Mouse (Mus musculus): ENCODE measurements at regions not wholly inside any gene's neighbourhood (a gene's known extent, or its start where the extent isn't known, plus 50 kb on each side); places are given as distances from the start of the nearest gene placed in this dataset.

GRCm38 (mm10) chr1:156997476-156998305 lies 58.3 kb upstream of the Ralgps2 start:
- Histone ChIP-seq H3K36me3 (no peaks in the 10 kb centered on the region), H3K4me3 (no peak overlapping the region), H3K4me1 (replicated peaks) (peaks cover 10% of the 10 kb centered on the region), H3K4me2 (no peak overlapping the region), H3K27ac (no peak overlapping the region), H3K27me3 (no peaks in the 10 kb centered on the region), H3K9ac (no peak overlapping the region), H3K9me3 (replicated peaks) (no peaks in the 10 kb centered on the region)
- ATAC-seq (replicated peaks; ENCODE audit: insufficient number of reproducible peaks, insufficient read depth, low FRiP score, low read depth), result no peak
- 63% methylated on average over 12 of the region's 12 CpGs for WGBS

GRCm38 (mm10) chr1:156997033-156997432 lies 57.6 kb upstream of the Ralgps2 start:
- no peaks in the 10 kb centered on the region for H3K9me3 ChIP-seq (replicated peaks)
- peaks cover 10% of the 10 kb centered on the region for H3K4me1 ChIP-seq (replicated peaks)
- H3K27ac ChIP-seq, result no peak overlapping the region
- H3K4me2 ChIP-seq, result no peak overlapping the region
- no peaks in the 10 kb centered on the region for H3K36me3 ChIP-seq
- 90% methylated on average over 10 of the region's 10 CpGs for WGBS
- ATAC-seq (replicated peaks; ENCODE audit: insufficient number of reproducible peaks, insufficient read depth, low FRiP score, low read depth), result no peak
- H3K9ac ChIP-seq, result no peak overlapping the region
- no peaks in the 10 kb centered on the region for H3K27me3 ChIP-seq
- no peak overlapping the region for H3K4me3 ChIP-seq

- no peak for ATAC-seq (replicated peaks; ENCODE audit: insufficient number of reproducible peaks, insufficient read depth, low FRiP score, low read depth)
- Histone ChIP-seq H3K27me3 (no peaks in the 10 kb centered on the region), H3K27ac (no peak overlapping the region), H3K4me1 (replicated peaks) (peaks cover 10% of the 10 kb centered on the region), H3K4me2 (no peak overlapping the region), H3K9ac (no peak overlapping the region), H3K9me3 (replicated peaks) (no peaks in the 10 kb centered on the region), H3K4me3 (no peak overlapping the region), H3K36me3 (no peaks in the 10 kb centered on the region)
- WGBS, result 89% methylated on average over 10 of the region's 10 CpGs
Measured at GRCm38 (mm10) chr1:156996084-156996880, 56.9 kb upstream of the Ralgps2 start.

- H3K27me3 ChIP-seq, result no peaks in the 10 kb centered on the region
- ATAC-seq (replicated peaks; ENCODE audit: insufficient number of reproducible peaks, insufficient read depth, low FRiP score, low read depth), result no peak
- H3K27ac ChIP-seq, result no peak overlapping the region
- peaks cover 6% of the 10 kb centered on the region for H3K4me1 ChIP-seq (replicated peaks)
- no peaks in the 10 kb centered on the region for H3K36me3 ChIP-seq
- no peaks in the 10 kb centered on the region for H3K9me3 ChIP-seq (replicated peaks)
- no peak overlapping the region for H3K4me2 ChIP-seq
- H3K9ac ChIP-seq, result no peak overlapping the region
- WGBS, result 80% methylated on average over 7 of the region's 7 CpGs
- H3K4me3 ChIP-seq, result no peak overlapping the region
Measured at GRCm38 (mm10) chr1:156995180-156995951, 55.9 kb upstream of the Ralgps2 start.

- no peaks in the 10 kb centered on the region for H3K36me3 ChIP-seq
- H3K4me1 ChIP-seq (replicated peaks), result peaks cover 6% of the 10 kb centered on the region
- H3K4me2 ChIP-seq, result no peak overlapping the region
- no peak for ATAC-seq (replicated peaks; ENCODE audit: insufficient number of reproducible peaks, insufficient read depth, low FRiP score, low read depth)
- H3K4me3 ChIP-seq, result no peak overlapping the region
- H3K27ac ChIP-seq, result no peak overlapping the region
- 91% methylated on average over 2 of the region's 2 CpGs for WGBS
- H3K27me3 ChIP-seq, result no peaks in the 10 kb centered on the region
- no peaks in the 10 kb centered on the region for H3K9me3 ChIP-seq (replicated peaks)
- no peak overlapping the region for H3K9ac ChIP-seq
Measured at GRCm38 (mm10) chr1:156994644-156995016, 55.2 kb upstream of the Ralgps2 start.

GRCm38 (mm10) chr1:156994005-156994643 lies 54.7 kb upstream of the Ralgps2 start:
- Histone ChIP-seq H3K9me3 (replicated peaks) (no peaks in the 10 kb centered on the region), H3K9ac (no peak overlapping the region), H3K27ac (no peak overlapping the region), H3K4me1 (replicated peaks) (peaks cover 6% of the 10 kb centered on the region), H3K27me3 (no peaks in the 10 kb centered on the region), H3K4me2 (no peak overlapping the region), H3K36me3 (no peaks in the 10 kb centered on the region), H3K4me3 (no peak overlapping the region)
- ATAC-seq (replicated peaks; ENCODE audit: insufficient number of reproducible peaks, insufficient read depth, low FRiP score, low read depth), result no peak
- 66% methylated on average over 15 of the region's 15 CpGs for WGBS

- WGBS, result 70% methylated on average over 3 of the region's 3 CpGs
Measured at GRCm38 (mm10) chr1:156993105-156993504, 53.7 kb upstream of the Ralgps2 start.

GRCm38 (mm10) chr1:156992536-156992935 lies 53.1 kb upstream of the Ralgps2 start:
- no peak overlapping the region for H3K27ac ChIP-seq

More at GRCm38 (mm10) chr1:156993105-156993504, 53.7 kb upstream of the Ralgps2 start:
- no peak for ATAC-seq (replicated peaks; ENCODE audit: insufficient number of reproducible peaks, insufficient read depth, low FRiP score, low read depth)
- Histone ChIP-seq H3K36me3 (no peaks in the 10 kb centered on the region), H3K9me3 (replicated peaks) (no peaks in the 10 kb centered on the region), H3K27ac (no peak overlapping the region), H3K4me2 (no peak overlapping the region), H3K4me3 (no peak overlapping the region), H3K4me1 (replicated peaks) (peaks cover 6% of the 10 kb centered on the region), H3K27me3 (no peaks in the 10 kb centered on the region), H3K9ac (no peak overlapping the region)

GRCm38 (mm10) chr1:156990567-156991494 lies 51.4 kb upstream of the Ralgps2 start:
- H3K9me3 ChIP-seq (replicated peaks), result no peaks in the 10 kb centered on the region

More at GRCm38 (mm10) chr1:156992536-156992935, 53.1 kb upstream of the Ralgps2 start:
- H3K27me3 ChIP-seq, result no peaks in the 10 kb centered on the region
- H3K36me3 ChIP-seq, result no peaks in the 10 kb centered on the region
- no peak overlapping the region for H3K4me2 ChIP-seq
- H3K9me3 ChIP-seq (replicated peaks), result no peaks in the 10 kb centered on the region
- no peak overlapping the region for H3K9ac ChIP-seq
- no peak for ATAC-seq (replicated peaks; ENCODE audit: insufficient number of reproducible peaks, insufficient read depth, low FRiP score, low read depth)
- H3K4me1 ChIP-seq (replicated peaks), result peaks cover 6% of the 10 kb centered on the region
- WGBS, result 51% methylated on average over 2 of the region's 2 CpGs
- H3K4me3 ChIP-seq, result no peak overlapping the region

GRCm38 (mm10) chr1:156990112-156990511 lies 50.7 kb upstream of the Ralgps2 start:
- H3K4me2 ChIP-seq, result no peak overlapping the region
- H3K4me1 ChIP-seq (replicated peaks), result peaks cover 18% of the 10 kb centered on the region
- no peak overlapping the region for H3K4me3 ChIP-seq
- H3K27ac ChIP-seq, result no peak overlapping the region
- no peaks in the 10 kb centered on the region for H3K9me3 ChIP-seq (replicated peaks)
- 58% methylated on average over 9 of the region's 9 CpGs for WGBS
- H3K27me3 ChIP-seq, result no peaks in the 10 kb centered on the region
- H3K9ac ChIP-seq, result no peak overlapping the region
- ATAC-seq (replicated peaks; ENCODE audit: insufficient number of reproducible peaks, insufficient read depth, low FRiP score, low read depth), result no peak
- H3K36me3 ChIP-seq, result no peaks in the 10 kb centered on the region

More at GRCm38 (mm10) chr1:156990567-156991494, 51.4 kb upstream of the Ralgps2 start:
- Histone ChIP-seq H3K9ac (no peak overlapping the region), H3K27me3 (no peaks in the 10 kb centered on the region), H3K36me3 (no peaks in the 10 kb centered on the region), H3K4me1 (replicated peaks) (peaks cover 13% of the 10 kb centered on the region), H3K4me3 (no peak overlapping the region), H3K27ac (no peak overlapping the region), H3K4me2 (no peak overlapping the region)
- 69% methylated on average over 14 of the region's 14 CpGs for WGBS
- ATAC-seq (replicated peaks; ENCODE audit: insufficient number of reproducible peaks, insufficient read depth, low FRiP score, low read depth), result no peak
